Mouse (Mus musculus) embryonic stem cell, embryonic (primary cell): ENCODE results near the gene Gm5624.
"Not testable (repeated sequence)": the region's sequence is repeated elsewhere in the genome, so short reads cannot be mapped to it uniquely, and the experiment has no call there.

Experiments used
- CTCF ChIA-PET, 4 experiments: fragments of 300-600 bp in 2 of 4; fragments of 350-600 bp in 2 of 4; sonication (Branson Sonifier 250); formaldehyde crosslinking; loops; one replicate each; lab custom pipeline; 2022; ENCODE audit warnings: inconsistent platforms in 2 of 4; lab: Charles Lee
- POLR2A ChIA-PET, 4 experiments: fragments of 300-600 bp in 2 of 4; fragments of 350-600 bp in 2 of 4; sonication (Branson Sonifier 250); formaldehyde crosslinking; loops; one replicate each; lab custom pipeline; 2022; ENCODE audit warnings: antibody characterized with exemption in 4 of 4, inconsistent platforms in 1 of 4; lab: Charles Lee

Gm5624 gene

DNA sequence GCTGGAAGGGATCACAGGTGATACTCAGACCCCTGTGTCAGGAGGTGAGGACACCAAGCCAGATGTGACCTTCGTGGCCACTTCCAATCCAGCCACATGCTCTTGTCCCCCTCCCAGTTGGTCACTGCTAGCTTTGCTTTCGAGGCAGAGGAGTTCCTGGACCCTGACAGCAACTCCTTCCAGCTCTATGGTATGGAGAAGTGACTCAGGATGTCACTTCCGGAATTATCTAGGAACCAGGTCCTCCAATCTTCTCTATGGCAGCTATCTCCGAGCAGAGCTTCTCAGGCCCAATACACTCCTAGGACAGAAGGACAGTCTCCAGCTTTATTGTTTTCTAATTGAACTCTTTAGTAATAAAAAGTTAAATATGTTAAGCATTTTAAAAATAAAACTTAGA is at the start of gene Gm5624:
Gene Gm5624 (minus strand): TSS at position 202 of the 400 bp plus-strand sequence.
- CTCF ChIA-PET, POLR2A ChIA-PET: not testable (repeated sequence)

DNA sequence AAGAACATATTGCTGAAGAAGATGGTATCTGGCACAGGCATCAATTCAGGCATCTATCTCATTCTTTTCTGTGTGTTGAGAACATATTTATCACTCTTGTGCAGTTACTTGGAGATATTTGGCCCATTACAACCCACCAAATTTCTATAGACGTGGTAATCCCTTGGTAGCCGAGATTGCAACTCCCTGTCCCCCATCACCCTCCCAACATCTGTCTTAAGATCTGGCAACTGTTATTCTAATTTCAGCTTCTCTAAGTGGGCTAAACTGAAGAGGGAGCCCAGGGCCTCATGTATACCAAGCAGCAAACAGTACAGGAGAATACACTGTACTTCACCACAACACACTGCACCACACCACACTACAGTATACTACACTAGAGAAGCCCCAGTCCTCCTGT is 36.0 kb downstream of the Gm5624 start:
- CTCF ChIA-PET, POLR2A ChIA-PET: not testable (repeated sequence)

DNA sequence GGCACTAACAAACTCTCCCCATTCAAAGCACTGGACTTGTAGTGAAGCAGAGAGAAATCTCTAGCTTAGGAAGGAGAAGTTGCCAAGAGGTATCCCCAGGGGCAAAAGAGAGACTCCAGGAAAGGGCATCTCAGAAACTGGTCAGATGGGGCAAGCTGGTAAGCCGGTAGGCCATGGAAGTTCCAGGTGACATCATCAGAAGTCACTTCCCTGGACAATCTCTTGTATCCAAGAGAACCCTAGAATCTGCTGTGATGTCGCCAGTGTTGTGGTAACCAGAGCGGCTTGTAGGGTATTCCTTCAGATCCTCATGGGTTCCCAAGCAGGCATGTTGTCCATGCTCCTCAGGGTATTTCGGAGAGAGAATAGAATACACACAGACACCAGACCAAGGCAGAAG is 44.9 kb downstream of the Gm5624 start, which contains the start of gene Gm8247:
Gene Gm8247 (plus strand): TSS at position 301 of the 400 bp plus-strand sequence.
- POLR2A ChIA-PET, CTCF ChIA-PET: not testable (repeated sequence)

DNA sequence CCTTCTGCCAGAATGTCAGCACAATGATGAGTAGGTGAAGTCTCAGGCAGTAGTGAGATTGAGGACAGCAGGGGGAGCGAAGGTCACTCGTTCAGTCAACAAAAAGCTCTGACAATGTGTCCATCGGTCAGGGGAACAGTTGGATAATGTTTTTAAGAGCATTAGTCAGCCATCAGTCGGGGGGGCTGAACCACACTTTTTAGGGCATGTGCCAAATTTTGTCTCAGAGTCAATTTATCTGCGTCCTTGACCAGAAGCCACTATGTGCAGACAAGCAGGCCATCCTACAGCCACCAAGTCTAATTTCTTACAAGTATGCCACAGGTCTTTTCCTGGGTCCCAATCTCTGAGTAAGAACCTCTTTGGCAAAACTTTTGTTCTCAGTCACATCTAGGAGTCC is 79.8 kb downstream of the Gm5624 start:
- POLR2A ChIA-PET, CTCF ChIA-PET: not testable (repeated sequence)

DNA sequence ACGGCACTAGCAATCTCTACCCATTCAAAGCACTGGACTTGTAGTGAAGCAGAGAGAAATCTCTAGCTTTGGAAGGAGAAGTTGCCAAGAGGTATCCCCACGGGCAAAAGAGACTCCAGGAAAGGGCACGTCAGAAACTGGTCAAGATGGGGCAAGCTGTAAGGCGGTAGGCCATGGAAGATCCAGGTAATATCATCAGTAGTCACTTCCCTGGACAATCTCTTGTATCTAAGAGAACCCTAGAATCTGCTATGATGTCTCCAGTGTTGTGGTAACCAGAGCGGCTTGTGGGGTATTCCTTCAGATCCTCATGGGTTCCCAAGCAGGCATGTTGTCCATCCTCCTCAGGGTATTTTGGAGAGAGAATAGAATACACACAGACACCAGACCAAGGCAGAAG is 109.8 kb downstream of the Gm5624 start, which contains the start of gene Gm17093:
Gene Gm17093 (plus strand): TSS at position 301 of the 400 bp plus-strand sequence.
- POLR2A ChIA-PET, CTCF ChIA-PET: not testable (repeated sequence)
